Mouse (Mus musculus) MEL (cell line): ENCODE measurements around the gene Tex10. TPM values are rescaled to one million over a fixed set of nuclear protein-coding genes. Genes with fewer than 3 reads are reported as not detected.

Experiments used
- DNase-seq: peaks from one replicate; pipeline ENCODE4 v3.0.0; 2011; ENCODE audit warnings: low read depth, low spot score
- H3K27ac ChIP-seq: 2 replicates; pipeline ENCODE4 v1.5.1; 2012; ENCODE audit warnings: low read depth, mild to moderate bottlenecking, control low read depth, low read length, moderate library complexity; ENCODE audit not compliant: control insufficient read depth
- H3K27me3 ChIP-seq, 2 experiments: fragments of 150-350 bp in 1 of 2; sonication (generic) in 1 of 2; 2 replicates each; pipeline ENCODE4 v1.6.1; 2012; ENCODE audit warnings: low read length in 2 of 2, mild to moderate bottlenecking in 2 of 2, improper control_type of control experiment in 1 of 2, moderate library complexity in 1 of 2; ENCODE audit not compliant: insufficient read depth in 2 of 2, control insufficient read depth in 1 of 2
- H3K36me3 ChIP-seq, 2 experiments: 2 replicates each; pipeline ENCODE4 v1.6.1; 2012 to 2014; ENCODE audit warnings: low read length in 2 of 2, improper control_type of control experiment in 1 of 2, inconsistent platforms in 1 of 2, mild to moderate bottlenecking in 1 of 2; ENCODE audit not compliant: insufficient read depth in 2 of 2, control insufficient read depth in 1 of 2
- H3K4me1 ChIP-seq, 2 experiments: fragments of 150-350 bp in 1 of 2; sonication (generic) in 1 of 2; 2 replicates each; pipeline ENCODE4 v1.6.1; 2012; ENCODE audit warnings: low read length in 2 of 2, improper control_type of control experiment in 1 of 2, mild to moderate bottlenecking in 1 of 2; ENCODE audit not compliant: insufficient read depth in 2 of 2, control insufficient read depth in 1 of 2
- H3K4me3 ChIP-seq, 2 experiments: fragments of 150-350 bp in 1 of 2; sonication (generic) in 1 of 2; 2 replicates each; pipeline ENCODE4 v1.5.1; 2012; ENCODE audit warnings: low read depth in 2 of 2, low read length in 2 of 2, mild to moderate bottlenecking in 2 of 2, moderate library complexity in 2 of 2, control low read depth in 1 of 2, improper control_type of control experiment in 1 of 2; ENCODE audit not compliant: control insufficient read depth in 1 of 2, insufficient read depth in 1 of 2
- H3K79me2 ChIP-seq: 2 replicates; pipeline ENCODE4 v1.6.1; 2012; ENCODE audit warnings: mild to moderate bottlenecking, low read length, moderate library complexity; ENCODE audit not compliant: control insufficient read depth, poor library complexity, insufficient read depth
- H3K9ac ChIP-seq: 2 replicates; pipeline ENCODE4 v1.6.1; 2012; ENCODE audit warnings: low read depth, mild to moderate bottlenecking, control low read depth, low read length, moderate library complexity; ENCODE audit not compliant: control insufficient read depth, poor library complexity, severe bottlenecking
- H3K9me3 ChIP-seq: fragments of 150-350 bp; sonication (generic); replicated peaks from 2 replicates; pipeline ENCODE4 v1.6.1; 2012; ENCODE audit warnings: mild to moderate bottlenecking, low read length, improper control_type of control experiment, moderate library complexity; ENCODE audit not compliant: insufficient read depth
- BHLHE40 ChIP-seq: IDR thresholded peaks from 2 replicates; pipeline ENCODE4 v1.6.1; 2012; ENCODE audit warnings: low read depth, mild to moderate bottlenecking, inconsistent platforms, low read length, improper control_type of control experiment, borderline replicate concordance
- CHD2 ChIP-seq: IDR thresholded peaks from 2 replicates; pipeline ENCODE4 v1.6.1; 2011; ENCODE audit warnings: low read length, improper control_type of control experiment
- CTCF ChIP-seq, 3 experiments: IDR thresholded peaks in 2 of 3; conservative IDR thresholded peaks in 1 of 3; 2 replicates each; pipeline ENCODE4 v1.5.1; 2011 to 2012; ENCODE audit warnings: low read length in 3 of 3, low read depth in 2 of 3, mild to moderate bottlenecking in 2 of 3, improper control_type of control experiment in 1 of 3, inconsistent platforms in 1 of 3, mixed read lengths in 1 of 3, moderate library complexity in 1 of 3; ENCODE audit not compliant: control insufficient read depth in 1 of 3, insufficient read depth in 1 of 3, poor library complexity in 1 of 3, severe bottlenecking in 1 of 3
- E2F4 ChIP-seq: IDR thresholded peaks from 2 replicates; pipeline ENCODE4 v1.6.1; 2011; ENCODE audit warnings: low read depth, low read length, improper control_type of control experiment, borderline replicate concordance
- EP300 ChIP-seq, 2 experiments: IDR thresholded peaks; 2 replicates each; pipeline ENCODE4 v1.6.1; 2011; ENCODE audit warnings: improper control_type of control experiment in 2 of 2, low read length in 2 of 2, low read depth in 1 of 2, mild to moderate bottlenecking in 1 of 2
- GABPA ChIP-seq: IDR thresholded peaks from 2 replicates; pipeline ENCODE4 v1.6.1; 2012; ENCODE audit warnings: low read depth, mild to moderate bottlenecking, inconsistent platforms, low read length, improper control_type of control experiment, moderate library complexity
- GATA1 ChIP-seq: IDR thresholded peaks from 2 replicates; pipeline ENCODE4 v1.6.1; 2011; ENCODE audit warnings: low read depth, low read length, improper control_type of control experiment
- HCFC1 ChIP-seq: IDR thresholded peaks from 2 replicates; pipeline ENCODE4 v1.6.1; 2012; ENCODE audit warnings: low read depth, mild to moderate bottlenecking, inconsistent platforms, low read length, improper control_type of control experiment, moderate library complexity
- KAT2A ChIP-seq: conservative IDR thresholded peaks from 2 replicates; pipeline ENCODE4 v1.6.1; 2012; ENCODE audit warnings: low read depth, low read length, improper control_type of control experiment, inconsistent platforms
- MXI1 ChIP-seq: IDR thresholded peaks from 2 replicates; pipeline ENCODE4 v1.6.1; 2011; ENCODE audit warnings: mild to moderate bottlenecking, low read depth, low read length, improper control_type of control experiment
- MYC ChIP-seq: IDR thresholded peaks from 2 replicates; pipeline ENCODE4 v1.6.1; 2011; ENCODE audit warnings: low read depth, mild to moderate bottlenecking, low read length, improper control_type of control experiment, moderate library complexity
- NELFE ChIP-seq: IDR thresholded peaks from 2 replicates; pipeline ENCODE4 v1.6.1; 2011; ENCODE audit warnings: low read depth, low read length, improper control_type of control experiment
- NRF1 ChIP-seq: IDR thresholded peaks from 2 replicates; pipeline ENCODE4 v1.6.1; 2014; ENCODE audit warnings: low read depth, mild to moderate bottlenecking, inconsistent platforms, low read length, improper control_type of control experiment, moderate library complexity; ENCODE audit not compliant: poor library complexity, insufficient read depth, severe bottlenecking
- POLR2A ChIP-seq, 2 experiments: IDR thresholded peaks; 2 replicates each; pipeline ENCODE4 v1.6.1; 2011 to 2012; ENCODE audit warnings: low read length in 2 of 2, mild to moderate bottlenecking in 2 of 2, control low read depth in 1 of 2, improper control_type of control experiment in 1 of 2, low read depth in 1 of 2, moderate library complexity in 1 of 2; ENCODE audit not compliant: control insufficient read depth in 1 of 2, insufficient read depth in 1 of 2, poor library complexity in 1 of 2
- POLR2AphosphoS5 ChIP-seq: IDR thresholded peaks from 2 replicates; pipeline ENCODE4 v1.6.1; 2012; ENCODE audit warnings: low read depth, borderline replicate concordance, mild to moderate bottlenecking, inconsistent platforms, low read length, moderate library complexity, mixed read lengths
- RAD21 ChIP-seq: IDR thresholded peaks from 2 replicates; pipeline ENCODE4 v1.6.1; 2011; ENCODE audit warnings: mild to moderate bottlenecking, low read depth, low read length, improper control_type of control experiment
- RCOR1 ChIP-seq: IDR thresholded peaks from 2 replicates; pipeline ENCODE4 v1.6.1; 2012; ENCODE audit warnings: low read depth, mild to moderate bottlenecking, inconsistent platforms, low read length, improper control_type of control experiment
- SMC3 ChIP-seq: IDR thresholded peaks from 2 replicates; pipeline ENCODE4 v1.6.1; 2011; ENCODE audit warnings: low read depth, low read length, improper control_type of control experiment
- UBTF ChIP-seq: IDR thresholded peaks from 2 replicates; pipeline ENCODE4 v1.6.1; 2012; ENCODE audit warnings: low read depth, mild to moderate bottlenecking, inconsistent platforms, low read length, improper control_type of control experiment, moderate library complexity, borderline replicate concordance; ENCODE audit not compliant: insufficient read depth
- USF1 ChIP-seq: IDR thresholded peaks from 2 replicates; pipeline ENCODE4 v1.6.1; 2014; ENCODE audit warnings: low read depth, mild to moderate bottlenecking, inconsistent platforms, low read length, improper control_type of control experiment, moderate library complexity
- USF2 ChIP-seq, 2 experiments: IDR thresholded peaks; 2 replicates each; pipeline ENCODE4 v1.6.1; 2011 to 2012; ENCODE audit warnings: improper control_type of control experiment in 2 of 2, low read length in 2 of 2, borderline replicate concordance in 1 of 2, inconsistent platforms in 1 of 2, low read depth in 1 of 2, mild to moderate bottlenecking in 1 of 2; ENCODE audit not compliant: insufficient read depth in 1 of 2
- ZKSCAN1 ChIP-seq: IDR thresholded peaks from 2 replicates; pipeline ENCODE4 v1.6.1; 2012; ENCODE audit warnings: low read depth, mild to moderate bottlenecking, inconsistent platforms, low read length, improper control_type of control experiment, moderate library complexity
- ZNF384 ChIP-seq: IDR thresholded peaks from 2 replicates; pipeline ENCODE4 v1.6.1; 2012; ENCODE audit warnings: low read depth, mild to moderate bottlenecking, inconsistent platforms, low read length, improper control_type of control experiment
- polyA plus RNA-seq, 2 experiments: library from polyadenylated mRNA; stranded (reverse) in 1 of 2; unstranded in 1 of 2; fragments of >175 nt in 1 of 2; fragments of >200 nt in 1 of 2; gene quantifications; 2 replicates each; pipeline versions ENCODE4 v1.2.1 to v1.2.4; 2012; ENCODE audit warnings: low replicate concordance in 2 of 2, low read depth in 1 of 2; ENCODE audit not compliant: insufficient read length in 2 of 2, insufficient read depth in 1 of 2, missing spikeins in 1 of 2
- total RNA-seq: library from RNA; depleted of rRNA; stranded (reverse); fragments of 300-350 nt; gene quantifications from 2 replicates; pipeline ENCODE4 v1.2.3, GENCODE M21; 2012

The Tex10 gene
- total and polyA plus RNA-seq, 3 experiments: 41.9 to 184 (median 51.6) TPM

GRCm38 (mm10) chr4:48458436-48458835 is 14.8 kb downstream of the Tex10 start:
- TF ChIP-seq BHLHE40 (no peak), HCFC1 (no peak), EP300 (IDR thresholded peaks at IDR 0.05; ENCODE audit: low read depth in 1 of 2, low read length in 2 of 2) (no peak), NRF1 (no peak), CTCF (IDR thresholded peaks at IDR 0.05 in 2 of 3, conservative IDR thresholded peaks at IDR 0.05 in 1 of 3; ENCODE audit: control insufficient read depth in 1 of 3, insufficient read depth in 1 of 3, low read depth in 2 of 3, low read length in 3 of 3, poor library complexity in 1 of 3, severe bottlenecking in 1 of 3) (no peak), ZNF384 (no peak), POLR2AphosphoS5 (no peak), GATA1 (no peak), USF2 (IDR thresholded peaks at IDR 0.05; ENCODE audit: borderline replicate concordance in 1 of 2, insufficient read depth in 1 of 2, low read depth in 1 of 2, low read length in 2 of 2) (no peak), E2F4 (no peak), NELFE (no peak)
- Histone ChIP-seq H3K9ac (no peak overlapping the region), H3K27ac (no peak overlapping the region), H3K27me3 (no peaks in the 10 kb centered on the region), H3K79me2 (peaks cover 2% of the 10 kb centered on the region; the same call in 1 of the 2 replicates), H3K9me3 (no peaks in the 10 kb centered on the region), H3K4me1 (no peaks in the 10 kb centered on the region), H3K36me3 (peaks cover 0 to 73% of the 10 kb centered on the region in 2 experiments; a peak in 3 of 4 replicates), H3K4me3 (no peak overlapping the region)
- DNase-seq: no peak

GRCm38 (mm10) chr4:48454106-48454773 is 19.0 kb downstream of the Tex10 start:
- TF ChIP-seq GATA1 (no peak), E2F4 (no peak), CHD2 (no peak), ZKSCAN1 (no peak), MYC (no peak), NELFE (no peak), HCFC1 (no peak), RCOR1 (no peak), POLR2A (IDR thresholded peaks at IDR 0.05; ENCODE audit: control insufficient read depth in 1 of 2, insufficient read depth in 1 of 2, low read depth in 1 of 2, low read length in 2 of 2, poor library complexity in 1 of 2) (no peak), CTCF (IDR thresholded peaks at IDR 0.05 in 2 of 3, conservative IDR thresholded peaks at IDR 0.05 in 1 of 3; ENCODE audit: control insufficient read depth in 1 of 3, insufficient read depth in 1 of 3, low read depth in 2 of 3, low read length in 3 of 3, poor library complexity in 1 of 3, severe bottlenecking in 1 of 3) (peak in 2 of 3 experiments; percentile 5 to 37; a peak in 1 of 6 replicates), USF1 (no peak), KAT2A (no peak), RAD21 (no peak), GABPA (no peak), UBTF (no peak), MXI1 (no peak), SMC3 (peak; percentile 30)
- Histone ChIP-seq H3K4me1 (no peaks in the 10 kb centered on the region), H3K27me3 (no peaks in the 10 kb centered on the region), H3K4me3 (no peak overlapping the region), H3K9me3 (no peaks in the 10 kb centered on the region), H3K9ac (no peak overlapping the region), H3K36me3 (peaks cover 0 to 72% of the 10 kb centered on the region in 2 experiments; a peak in 3 of 4 replicates), H3K79me2 (0 out of 2 replicates have a peak, but pooled peaks cover 2% of the 10 kb centered on the region), H3K27ac (no peak overlapping the region)
- DNase-seq: peak; percentile 37
